Mouse (Mus musculus) neural tube, postnatal 0 days (tissue): Measurements from ENCODE around the gene Mup15. TPM values are rescaled to one million over a fixed set of nuclear protein-coding genes. Genes with fewer than 3 reads are reported as not detected.

Experiments
- polyA plus RNA-seq: library from polyadenylated mRNA; unstranded; fragments of >200 nt; fragmentation: Nextera tagmentation; extraction: Ambion mirVana; gene quantifications from 2 replicates; pipeline ENCODE4 v1.2.1, GENCODE M21; 2015

The Mup15 gene
- not detected in 2 replicates for polyA plus RNA-seq

DNA sequence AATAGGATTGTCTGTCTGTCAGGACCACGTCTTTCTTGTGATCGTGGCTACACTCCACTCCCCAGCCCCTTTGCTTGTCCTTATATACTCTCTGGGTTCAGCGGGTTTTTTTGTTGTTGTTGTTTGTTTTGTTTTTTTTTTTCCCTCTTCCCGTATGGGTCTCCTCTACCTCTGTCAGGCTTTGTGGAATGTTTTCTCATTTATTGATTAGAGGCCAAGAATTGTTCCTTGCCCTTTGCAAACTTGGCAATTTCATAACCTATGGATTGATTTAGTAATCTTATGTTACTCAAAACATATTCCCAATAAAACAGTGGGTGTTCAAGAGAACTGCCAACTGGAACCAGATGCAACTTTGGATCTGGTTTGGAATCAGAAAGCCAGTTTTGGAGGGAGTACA, at the start of gene Mup15:
TSS of gene Mup15 (minus strand) at position 101 of the 400 bp plus-strand sequence.

Other genes with a start within 250 kb of the Mup15 start
- gene Mup13, start 211.5 kb downstream of the Mup15 start, polyA plus RNA-seq: not detected in 2 replicates
- not detected in 2 replicates for gene Mup14, start 135.7 kb downstream of the Mup15 start, polyA plus RNA-seq
- gene Mup16, start 79.8 kb upstream of the Mup15 start, polyA plus RNA-seq: not detected in 2 replicates
- gene Mup17, start 156.1 kb upstream of the Mup15 start, polyA plus RNA-seq: not detected in 2 replicates
- not detected in 2 replicates for gene Mup18, start 234.4 kb upstream of the Mup15 start, polyA plus RNA-seq